In the genomic region with DNA sequence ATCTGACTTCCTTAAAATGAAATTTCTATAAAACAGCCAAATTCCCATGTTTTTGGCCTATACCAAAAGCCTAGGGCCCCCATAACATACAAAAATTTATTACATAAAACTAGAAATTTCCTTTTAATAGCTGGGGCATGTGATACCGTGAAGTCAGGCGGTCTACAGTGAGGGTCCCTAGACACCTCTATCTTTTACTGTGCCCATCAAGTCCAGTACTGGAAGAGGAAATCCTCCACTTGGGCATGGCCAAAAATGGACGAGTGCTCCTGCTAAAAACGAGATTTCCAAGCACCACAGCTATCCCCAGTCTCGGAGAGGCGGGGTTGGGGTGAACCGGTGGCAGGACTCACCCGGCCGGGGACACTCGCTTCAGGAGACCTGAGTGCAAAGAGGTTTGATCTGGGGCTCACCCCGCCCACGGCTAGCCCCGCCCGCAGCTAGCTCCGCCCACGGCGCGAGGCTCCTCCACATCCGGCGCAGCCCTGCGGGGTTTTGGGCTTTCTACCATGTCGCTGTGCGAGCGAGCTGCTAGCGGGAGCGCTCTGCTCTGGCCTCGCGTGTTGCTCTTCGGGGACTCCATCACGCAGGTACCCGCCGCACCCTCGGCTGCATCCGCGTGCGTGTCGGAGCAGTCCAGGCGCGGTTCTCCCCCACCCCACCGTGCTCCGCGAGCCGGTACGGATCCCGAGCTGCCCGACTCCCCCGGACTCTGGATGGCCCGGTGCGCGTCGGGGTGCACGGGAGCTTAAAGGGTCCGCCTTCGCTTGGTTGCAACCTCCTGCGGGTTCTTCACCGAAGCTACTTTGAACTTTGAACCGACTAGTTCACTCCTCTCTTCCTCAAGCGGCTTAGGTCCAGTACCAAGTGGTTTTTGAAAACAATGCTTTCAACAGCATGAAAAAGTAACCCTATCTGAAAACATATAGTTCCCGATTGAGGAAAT, we compare ENCODE assay signal across 8 mouse cellular contexts. TPM values are rescaled to one million over a fixed set of nuclear protein-coding genes. Genes with fewer than 3 reads are reported as not detected.
A peak's percentile ranks its signal among the peaks of the same experiment; 100 is the strongest.
DNase-seq lines count a peak whose midpoint lies in the region; ATAC-seq lines count a peak whose summit lies in the region.

A gene (plus strand): TSS at position 467 of the 946 bp plus-strand sequence.

- H3K4me3 ChIP-seq in intestine, embryonic 14.5 days (ENCODE audit: low read depth, low read length): peak within 1 kb of the TSS; percentile 88

- peak within 1 kb of the TSS; percentile 68 for H3K9ac ChIP-seq in intestine, embryonic 14.5 days (ENCODE audit: low read length)

- peak; percentile 92 for ATAC-seq in intestine, embryonic 14.5 days (replicated peaks; ENCODE audit: low FRiP score, low TSS enrichment, low read depth)

- DNase-seq in adrenal gland, adult 18-20 months (ENCODE audit: low spot score in 2 of 2): peak; percentile 85 to 86
- peak; percentile 92 for DNase-seq in embryo, embryonic 11 days
- peak; percentile 81 for DNase-seq in gastrocnemius, postnatal 25 days
- peak; percentile 92 for DNase-seq in intestine, embryonic 14.5 days (ENCODE audit: low spot score)
- DNase-seq in left cerebral cortex, postnatal 14 days (ENCODE audit: low spot score in 2 of 2): peak; percentile 49 to 73
- DNase-seq in mesoderm, embryonic 11.5 days (ENCODE audit: low read depth, low spot score): peak; percentile 74
- DNase-seq in right cerebral cortex, postnatal 36 days (ENCODE audit: low spot score in 2 of 2): peak; percentile 70 to 77
- DNase-seq in yolk sac, embryonic 10.5 days (ENCODE audit: low spot score): peak; percentile 90

- peak within 1 kb of the TSS; percentile 60; the same call in 1 of the 2 replicates for H3K27ac ChIP-seq in intestine, embryonic 14.5 days (ENCODE audit: low read depth)

- H3K27me3 ChIP-seq in intestine, embryonic 14.5 days (replicated peaks; ENCODE audit: control insufficient read depth, insufficient read depth, low read length): no peaks in the 10 kb centered on the region

- H3K4me1 ChIP-seq in intestine, embryonic 14.5 days (replicated peaks; ENCODE audit: control insufficient read depth, insufficient read depth, low read length): peaks cover 3% of the 10 kb centered on the region; the same call in 1 of the 2 replicates

- peaks cover 51% of the 10 kb centered on the region for H3K36me3 ChIP-seq in intestine, embryonic 14.5 days (ENCODE audit: control insufficient read depth, insufficient read depth, low read length)

- no peaks in the 10 kb centered on the region for H3K9me3 ChIP-seq in intestine, embryonic 14.5 days (ENCODE audit: control insufficient read depth, low read length)

- intact Hi-C loops in left cerebral cortex, postnatal 14 days (cut with DNase I): loop anchor here (5.0 kb wide), 1 partner anchor 56 kb away; a partner anchor contains a TSS

- peak within 1 kb of the TSS; percentile 44 for H3K4me2 ChIP-seq in intestine, embryonic 14.5 days (ENCODE audit: low read length)

- 2% methylated on average over 59 of the region's 59 CpGs for WGBS in intestine, embryonic 14.5 days

RNA-seq across cellular contexts. Expression of the gene that starts here (rescaled TPM):
- total RNA-seq in adrenal gland, adult 18-20 months (2021): 10 to 100 TPM; 51.0 to 60.2 TPM
- total RNA-seq in gastrocnemius, postnatal 25 days (2021): 10 to 100 TPM in 1 of 2 experiments, 1 to 10 TPM in 1; 3.7 to 10.9 TPM
- polyA plus RNA-seq in intestine, embryonic 14.5 days (2014; fragmentation: Nextera tagmentation; extraction: Ambion mirVana): 48.4 and 51.7 TPM in 2 replicates
- total RNA-seq in left cerebral cortex, postnatal 14 days (2021): 10 to 100 TPM; 18.3 to 21.2 TPM

Comparison
In these comparisons a context has a peak if more than half of its experiments do, and no peak if none do; other contexts are left out.
1. Peak in every context shown above with its lines: DNase-seq, ATAC-seq, H3K4me3 ChIP-seq and H3K27ac ChIP-seq.